Mouse (Mus musculus) gonadal fat pad, adult 2 months (tissue): ENCODE measurements around the gene Insr. TPM values are rescaled to one million over a fixed set of nuclear protein-coding genes. Genes with fewer than 3 reads are reported as not detected.
"Not testable (repeated sequence)": the region's sequence is repeated elsewhere in the genome, so short reads cannot be mapped to it uniquely, and the experiment has no call there.

Experiments used
- DNase-seq: peaks from one replicate; pipeline ENCODE4 v3.0.0-alpha.2; 2012; ENCODE audit warnings: low read depth
- polyA plus RNA-seq: library from polyadenylated mRNA; depleted of rRNA; stranded (reverse); fragments of >200 nt; gene quantifications from 2 replicates; pipeline ENCODE4 v1.2.3, GENCODE M21; 2012; rRNA removed

Gene Insr
- polyA plus RNA-seq, 1 experiment, result 32.5 TPM

- no peak for DNase-seq
Observed at GRCm38 (mm10) chr8:3191006-3191405, 88.4 kb downstream of the Insr start.

GRCm38 (mm10) chr8:3187456-3187855 is 92.0 kb downstream of the Insr start:
- DNase-seq, result no peak

DNA sequence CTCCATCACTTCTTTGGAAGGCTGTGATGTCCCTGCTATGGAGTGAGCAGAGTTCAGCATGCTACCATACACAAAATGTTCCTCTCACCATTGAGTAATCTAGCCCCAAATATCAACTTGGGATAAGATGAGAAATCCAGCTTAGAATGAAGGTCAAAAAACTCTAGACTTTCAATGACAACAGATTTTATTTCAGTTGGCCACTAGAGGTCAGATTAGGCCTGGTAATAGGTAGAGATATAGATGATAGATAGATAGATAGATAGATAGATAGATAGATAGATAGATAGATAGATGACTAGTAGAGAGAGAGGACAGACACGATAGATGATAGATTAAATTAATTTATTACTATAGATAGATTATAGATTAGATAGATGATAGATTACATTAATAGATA is 99.5 kb downstream of the Insr start:
- no peak for DNase-seq

- DNase-seq, result no peak
Observed at GRCm38 (mm10) chr8:3177440-3177839, 102.0 kb downstream of the Insr start.

DNA sequence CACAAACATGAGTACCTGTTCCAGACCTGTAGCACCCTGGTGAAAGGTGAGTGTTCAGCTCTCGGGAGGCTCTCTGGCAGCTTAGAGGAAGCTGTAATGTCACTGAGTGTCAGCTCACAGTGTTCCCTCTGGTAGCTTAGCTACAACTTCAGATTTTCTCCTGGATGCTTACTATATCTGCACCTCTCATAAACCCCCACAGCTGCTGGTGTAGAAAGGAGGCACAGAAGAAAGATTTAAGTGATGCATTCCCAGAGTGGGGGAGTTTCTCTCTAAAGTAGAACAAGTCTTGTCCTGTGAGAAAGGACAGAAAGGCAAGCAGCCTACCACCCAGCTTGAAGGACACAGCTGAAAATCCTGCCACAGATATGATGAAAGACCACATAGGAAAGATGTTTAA is 107.2 kb downstream of the Insr start:
- no peak for DNase-seq

GRCm38 (mm10) chr8:3146506-3146905 is 132.9 kb downstream of the Insr start:
- DNase-seq, result no peak

DNA sequence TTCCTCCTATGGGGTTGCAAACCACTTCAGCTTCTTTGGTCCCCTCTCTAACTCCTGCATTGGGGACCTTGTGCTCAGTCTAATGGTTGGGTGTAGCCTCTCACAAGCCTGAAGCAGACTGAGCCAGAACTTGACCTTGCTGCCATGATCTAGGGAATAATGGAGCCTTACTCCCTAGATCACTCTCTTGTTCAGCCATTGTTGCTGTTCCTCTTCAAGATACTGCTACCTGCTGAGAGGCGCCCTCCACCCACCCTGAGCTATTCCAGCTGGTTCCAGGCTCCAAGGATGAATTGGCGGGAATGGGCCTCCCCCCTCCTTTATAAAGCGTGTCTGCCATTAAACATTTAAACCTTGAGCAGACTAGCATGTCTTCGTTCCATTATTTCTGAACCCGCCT is 179.0 kb downstream of the Insr start:
- not testable (repeated sequence) for DNase-seq

Other genes with a start within 250 kb of the Insr start
- gene A430078G23Rik, start 73.8 kb upstream of the Insr start, polyA plus RNA-seq, result 0.24 and 0.84 TPM in 2 replicates
- gene Arhgef18, start 113.4 kb upstream of the Insr start, polyA plus RNA-seq, result 25.9 and 30.3 TPM in 2 replicates
- gene Pex11g, start 188.1 kb upstream of the Insr start, polyA plus RNA-seq, result 27.2 and 29.8 TPM in 2 replicates
- gene Tex45, start 191.2 kb upstream of the Insr start, polyA plus RNA-seq, result 0.12 and 0.24 TPM in 2 replicates
- gene Zfp358, start 213.5 kb upstream of the Insr start, polyA plus RNA-seq, result 60.3 and 61.1 TPM in 2 replicates
- 217 and 256 TPM in 2 replicates for gene Mcoln1, start 220.8 kb upstream of the Insr start, polyA plus RNA-seq
- 79.4 and 87.8 TPM in 2 replicates for gene Pnpla6, start 235.8 kb upstream of the Insr start, polyA plus RNA-seq